Mouse (Mus musculus) megakaryocyte progenitor cell, adult 5-6 weeks (primary cell): Measurements from ENCODE around the gene Ush2a. TPM values are rescaled to one million over a fixed set of nuclear protein-coding genes. Genes with fewer than 3 reads are reported as not detected.

Experiments used
- ATAC-seq: replicated peaks from 2 replicates; pipeline ENCODE4 v1.8.0; 2016; ENCODE audit warnings: mild to moderate bottlenecking, moderate TSS enrichment, inconsistent platforms; ENCODE audit not compliant: poor library complexity
- total RNA-seq, 2 experiments: library from RNA; stranded (forward) in 1 of 2; stranded (reverse) in 1 of 2; fragments of 157-497, 149-512 nt in 1 of 2; fragments of 200-1000 nt in 1 of 2; gene quantifications; 2 replicates each; pipeline versions ENCODE4 v1.2.3 to v1.2.4; 2015 to 2017

Gene Ush2a
- total RNA-seq, 2 experiments from 2014 or later, result not detected

DNA sequence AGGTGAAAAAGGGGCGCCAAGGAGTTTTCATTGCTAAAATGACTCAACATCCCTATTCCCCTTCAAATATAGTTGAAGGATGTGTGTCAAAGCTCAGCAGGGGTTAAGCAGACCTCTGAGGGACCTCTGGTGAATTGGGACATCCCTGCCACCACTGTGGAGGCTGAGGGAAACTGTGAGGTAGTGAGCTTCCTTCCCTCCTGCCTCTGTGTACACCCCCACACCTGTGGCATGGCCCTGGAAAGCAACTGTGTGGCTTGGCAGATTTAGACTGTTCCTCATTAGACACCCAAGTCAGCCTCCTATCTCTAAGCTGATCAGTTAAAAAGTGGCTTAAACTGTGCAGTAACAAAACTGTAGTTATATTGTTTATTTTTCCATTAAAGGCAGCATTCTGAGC, 275.2 kb downstream of the Ush2a start:
- ATAC-seq, result peak; percentile 59

DNA sequence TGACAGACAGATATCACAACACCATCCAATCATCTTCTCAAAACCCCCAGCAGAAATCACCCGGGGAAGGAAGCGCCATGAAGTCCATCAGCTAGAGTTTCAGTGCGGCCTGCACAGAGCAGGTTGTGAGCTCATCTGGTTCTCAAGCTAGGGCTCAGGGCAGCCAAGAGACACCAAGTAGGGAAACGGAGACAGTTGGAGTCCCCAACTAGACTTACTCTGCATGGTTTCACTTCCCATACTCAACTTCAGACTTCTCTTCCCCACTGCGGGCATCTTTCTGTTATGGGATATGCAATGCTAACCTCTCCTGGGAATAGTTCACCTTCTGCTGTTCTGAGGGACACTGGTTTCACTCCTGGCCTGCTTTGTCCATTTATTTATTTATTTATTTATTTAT, 277.8 kb downstream of the Ush2a start:
- peak; percentile 76 for ATAC-seq

GRCm38 (mm10) chr1:188541492-188541891, 279.7 kb downstream of the Ush2a start:
- no peak for ATAC-seq

DNA sequence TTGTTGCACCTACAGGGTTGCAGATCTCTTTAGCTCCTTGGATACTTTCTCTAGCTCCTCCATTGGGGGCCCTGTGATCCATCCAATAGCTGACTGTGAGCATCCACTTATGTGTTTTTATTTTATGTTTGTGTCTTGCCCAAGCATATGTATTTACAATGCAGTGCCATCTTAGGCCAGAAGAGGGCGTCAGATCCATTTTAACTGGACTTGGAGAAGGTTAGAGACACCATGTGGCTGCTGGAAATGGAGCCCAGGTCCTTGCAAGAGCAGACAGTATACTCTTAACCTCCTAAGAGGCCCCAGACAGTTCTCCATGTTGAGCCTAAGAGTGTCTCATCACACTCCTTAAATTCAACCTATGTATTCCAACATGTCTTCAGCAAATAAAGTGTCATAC, 281.5 kb downstream of the Ush2a start:
- no peak for ATAC-seq

GRCm38 (mm10) chr1:188549686-188550085, 287.9 kb downstream of the Ush2a start:
- no peak for ATAC-seq

GRCm38 (mm10) chr1:188551802-188552201, 290.0 kb downstream of the Ush2a start:
- ATAC-seq, result no peak

- ATAC-seq, result peak; percentile 60
Observed at GRCm38 (mm10) chr1:188558911-188559310, 297.1 kb downstream of the Ush2a start.

DNA sequence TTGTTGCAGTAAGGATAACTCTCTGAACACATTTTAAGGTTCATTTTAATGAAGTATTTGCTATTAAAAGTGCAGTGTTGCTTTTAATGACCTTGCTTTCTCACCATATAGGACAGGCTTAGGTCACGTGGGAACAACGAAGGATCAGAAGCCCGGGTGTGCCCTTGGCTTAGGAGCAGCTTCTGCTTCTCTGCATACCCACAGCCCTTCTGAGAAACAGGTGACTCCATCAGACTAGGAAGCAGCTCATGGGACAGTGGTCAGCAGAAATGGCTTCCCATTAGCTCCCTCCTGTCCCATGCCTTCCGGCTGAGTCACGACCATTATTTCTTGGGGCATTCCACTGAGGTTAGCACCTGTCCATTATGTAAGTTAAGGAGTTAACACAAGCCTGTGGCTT, 304.4 kb downstream of the Ush2a start:
- ATAC-seq, result no peak

DNA sequence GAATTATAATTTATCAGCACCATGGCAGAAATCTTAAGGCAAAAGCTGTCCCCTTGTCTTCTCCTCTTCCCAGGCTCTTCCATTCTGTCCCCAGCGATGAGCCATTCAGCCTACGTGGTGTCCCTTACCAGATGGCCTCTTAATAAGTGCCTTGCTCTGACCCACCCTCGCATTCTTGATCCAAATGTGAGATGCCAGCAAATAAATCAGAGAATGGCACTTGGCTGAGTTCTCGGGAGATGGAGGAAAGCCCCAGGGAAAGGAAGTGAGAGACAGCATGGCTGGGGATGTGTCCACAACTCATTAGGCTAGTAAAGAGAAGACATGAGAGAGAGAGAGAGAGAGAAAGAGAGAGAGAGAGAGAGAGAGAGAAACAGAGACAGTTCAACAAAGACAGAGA, 305.7 kb downstream of the Ush2a start:
- no peak for ATAC-seq

- no peak for ATAC-seq
Observed at GRCm38 (mm10) chr1:188568295-188568961, 306.6 kb downstream of the Ush2a start.

DNA sequence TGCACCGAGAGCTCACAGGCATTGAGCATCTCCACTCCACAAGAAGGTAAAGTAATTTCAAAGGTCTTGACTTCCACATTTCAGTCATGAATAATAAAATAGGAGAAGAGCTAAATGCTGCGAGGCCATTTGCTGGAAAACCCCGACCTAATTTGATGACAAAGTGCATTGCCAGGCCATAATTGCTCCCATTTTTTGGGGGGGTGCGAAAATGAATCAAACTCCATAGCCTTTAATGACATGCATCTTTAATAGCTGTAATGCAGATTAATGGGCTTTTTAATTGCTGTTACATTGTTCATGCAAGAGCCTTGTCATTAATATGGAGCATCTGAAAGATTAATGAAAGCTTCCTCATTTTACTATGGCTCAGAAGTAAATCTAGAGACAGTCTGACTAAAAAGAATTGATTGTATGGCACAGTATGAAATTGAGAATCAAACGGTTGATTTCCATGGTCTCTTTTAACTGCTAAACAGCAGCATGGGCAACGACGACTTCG, 314.5 kb downstream of the Ush2a start:
- ATAC-seq, result no peak

DNA sequence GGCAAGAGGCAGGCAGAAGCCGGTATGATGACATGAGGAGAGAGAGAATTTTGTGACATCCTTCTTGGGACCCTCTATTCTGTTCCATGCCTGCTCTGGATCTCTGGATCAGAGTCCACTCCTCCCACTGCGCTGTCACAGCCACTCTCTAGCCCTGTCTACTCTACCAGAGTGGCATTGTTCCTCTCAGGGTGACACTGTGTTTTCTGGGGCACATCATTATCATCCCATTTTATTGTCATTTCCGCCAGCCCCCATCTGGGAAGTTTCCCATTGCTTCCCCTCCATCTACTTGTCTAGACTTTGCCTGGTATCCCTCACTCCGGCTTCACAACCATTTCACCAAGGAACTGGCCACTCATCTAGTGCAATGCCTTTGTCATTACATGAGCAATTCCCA, 315.6 kb downstream of the Ush2a start:
- ATAC-seq, result no peak

GRCm38 (mm10) chr1:188581136-188581535, 319.3 kb downstream of the Ush2a start:
- ATAC-seq, result no peak

DNA sequence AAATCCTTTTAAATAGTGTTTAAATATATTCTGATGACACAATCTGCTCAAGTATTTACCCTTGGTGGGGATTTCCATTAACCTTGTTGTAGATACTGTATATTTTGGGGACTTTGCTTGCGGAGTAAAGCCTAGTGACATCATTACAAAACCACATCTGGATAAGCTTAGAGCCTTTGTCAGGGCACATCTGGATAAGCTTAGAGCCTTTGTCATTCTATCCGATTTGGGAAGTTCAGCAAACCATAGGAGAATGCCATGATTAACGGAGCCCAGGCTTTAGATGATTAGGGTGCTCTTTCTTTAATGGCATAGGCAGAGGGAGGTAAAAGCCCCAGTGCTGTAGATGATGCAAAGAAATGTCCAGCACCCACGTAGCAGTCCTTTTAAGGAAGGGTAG, 333.4 kb downstream of the Ush2a start:
- no peak for ATAC-seq

GRCm38 (mm10) chr1:188598052-188598451, 336.2 kb downstream of the Ush2a start:
- ATAC-seq, result no peak

DNA sequence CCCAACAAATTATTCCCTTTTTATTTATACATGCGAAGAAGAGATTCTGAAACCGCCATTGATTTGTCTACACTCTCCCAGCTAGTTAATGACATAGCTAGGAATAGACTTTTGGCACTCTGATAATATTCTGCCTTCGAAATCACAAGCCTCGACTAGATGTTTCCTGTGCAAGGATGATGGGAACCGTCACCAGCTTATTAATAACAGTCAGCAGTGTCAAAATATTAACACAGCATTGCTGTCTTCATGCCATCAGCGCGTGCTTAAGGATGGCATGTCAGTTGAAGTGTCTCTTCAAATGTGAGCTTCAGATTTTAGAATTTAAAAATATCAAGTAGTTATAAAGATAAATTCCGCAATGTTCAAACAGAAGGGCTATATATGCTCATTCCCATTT, 337.3 kb downstream of the Ush2a start:
- no peak for ATAC-seq

DNA sequence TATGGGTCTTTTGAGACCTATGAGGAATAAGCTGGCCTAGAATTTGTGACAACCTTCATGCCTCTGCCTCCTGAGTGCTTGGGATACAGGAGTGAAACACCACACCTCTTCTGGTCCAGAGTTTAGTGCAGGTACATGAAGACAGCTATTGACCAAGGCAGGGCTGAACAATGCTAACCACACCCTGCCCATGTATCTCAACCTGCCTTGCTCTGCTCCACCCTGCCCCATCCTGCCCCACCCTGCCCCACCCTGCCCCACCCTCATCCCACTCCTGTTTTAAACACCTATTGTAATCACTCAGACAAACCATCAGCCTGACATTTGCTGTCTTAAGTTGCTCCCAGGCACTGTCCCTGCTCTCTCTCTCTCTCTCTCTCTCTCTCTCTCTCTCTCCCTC, 344.6 kb downstream of the Ush2a start:
- ATAC-seq, result no peak

- no peak for ATAC-seq
Observed at GRCm38 (mm10) chr1:188616547-188616946, 354.7 kb downstream of the Ush2a start.

DNA sequence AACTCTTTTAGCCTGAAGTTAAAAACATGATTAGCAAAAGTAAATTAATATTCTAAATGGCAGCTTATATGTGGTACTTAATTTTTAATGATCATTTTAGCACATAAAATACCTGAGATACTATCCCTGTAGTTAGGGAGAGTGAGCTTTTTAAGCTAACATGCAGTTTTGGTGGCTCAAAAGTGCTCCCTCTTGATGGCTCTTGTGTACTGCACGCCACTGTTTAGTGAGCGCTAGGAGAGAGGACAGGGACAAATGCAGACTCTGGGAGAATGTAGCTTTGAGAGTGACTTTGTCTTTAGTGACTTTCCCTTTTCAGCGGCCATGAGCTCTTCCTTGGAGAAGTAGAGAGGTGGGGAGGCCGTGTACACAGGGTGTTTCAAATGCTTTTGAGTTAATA, 371.9 kb downstream of the Ush2a start:
- peak; percentile 64 for ATAC-seq

GRCm38 (mm10) chr1:188639666-188640065, 377.8 kb downstream of the Ush2a start:
- ATAC-seq, result no peak

DNA sequence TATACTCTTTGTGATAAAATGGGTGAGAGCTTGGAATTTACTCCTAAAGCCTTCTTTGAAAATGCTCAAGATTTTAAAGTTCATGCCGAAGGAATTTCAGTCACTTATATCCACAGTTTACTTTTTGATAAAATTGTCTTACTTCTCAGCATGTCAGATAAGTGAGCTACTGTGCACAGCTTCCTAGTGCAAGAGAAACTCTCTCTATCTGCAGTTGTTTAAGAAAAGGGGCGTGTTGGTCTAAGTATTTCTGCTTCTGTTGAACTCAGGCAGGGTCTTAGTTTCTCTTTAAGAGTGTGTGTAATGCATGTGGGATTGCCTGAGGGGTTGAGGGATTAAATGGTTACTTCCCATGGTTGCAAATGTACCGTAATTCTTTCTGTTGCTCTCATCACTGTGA, 381.3 kb downstream of the Ush2a start:
- no peak for ATAC-seq

GRCm38 (mm10) chr1:188653001-188653400, 391.2 kb downstream of the Ush2a start:
- no peak for ATAC-seq

- ATAC-seq, result no peak
Observed at GRCm38 (mm10) chr1:188656121-188656520, 394.3 kb downstream of the Ush2a start.
